Mouse (Mus musculus) hindbrain, embryonic 14.5 days (tissue): ENCODE measurements around the gene Cyth1. TPM values are rescaled to one million over a fixed set of nuclear protein-coding genes. Genes with fewer than 3 reads are reported as not detected.

Experiments
- ATAC-seq: fragments of 200-750 bp; cut with Nextera tagmentation; 2 replicates; pipeline ENCODE4 v1.8.0; 2017; ENCODE audit warnings: moderate number of reproducible peaks, mild to moderate bottlenecking, moderate TSS enrichment, moderate library complexity; ENCODE audit not compliant: low FRiP score
- DNase-seq: peaks from one replicate; pipeline ENCODE4 v3.0.0-alpha.2; 2015; ENCODE audit warnings: low spot score
- H3K27ac ChIP-seq: fragments of 300-500 bp; sonication (generic); 2 replicates; pipeline ENCODE4 v1.5.1; 2014; ENCODE audit warnings: mild to moderate bottlenecking, moderate library complexity
- H3K27me3 ChIP-seq: fragments of 300-500 bp; sonication (generic); 2 replicates; pipeline ENCODE4 v1.6.1; 2014; ENCODE audit warnings: mild to moderate bottlenecking, low read length, mixed read lengths; ENCODE audit not compliant: control insufficient read depth, insufficient read depth
- H3K36me3 ChIP-seq: fragments of 300-500 bp; sonication (generic); replicated peaks from 2 replicates; pipeline ENCODE4 v1.6.1; 2014; ENCODE audit not compliant: control insufficient read depth, insufficient read depth
- H3K4me1 ChIP-seq: fragments of 300-500 bp; sonication (generic); replicated peaks from 2 replicates; pipeline ENCODE4 v1.6.1; 2014; ENCODE audit warnings: antibody characterized with exemption, low read length, mixed read lengths; ENCODE audit not compliant: control insufficient read depth, insufficient read depth
- H3K4me2 ChIP-seq: fragments of 300-500 bp; sonication (generic); replicated peaks from 2 replicates; pipeline ENCODE4 v1.6.1; 2014; ENCODE audit warnings: mild to moderate bottlenecking, moderate library complexity
- H3K4me3 ChIP-seq: fragments of 300-500 bp; sonication (generic); replicated peaks from 2 replicates; pipeline ENCODE4 v1.5.1; 2014; ENCODE audit warnings: mild to moderate bottlenecking, low read length
- H3K9ac ChIP-seq: fragments of 300-500 bp; sonication (generic); 2 replicates; pipeline ENCODE4 v1.6.1; 2014
- H3K9me3 ChIP-seq: fragments of 300-500 bp; sonication (generic); 2 replicates; pipeline ENCODE4 v1.6.1; 2016; ENCODE audit warnings: low read length; ENCODE audit not compliant: control insufficient read depth
- WGBS: fragments of 180-500 bp; shearing (Covaris S2); extraction: QIAGEN DNeasy Blood & Tissue Kit; methylation state at CpG from one replicate; pipeline ENCODE4 v1.1.7; 2014; 5-methylcytosine and 5-hydroxymethylcytosine counted together
- polyA plus RNA-seq: library from polyadenylated mRNA; unstranded; fragments of >200 nt; fragmentation: Nextera tagmentation; extraction: Ambion mirVana; gene quantifications from 2 replicates; pipeline ENCODE4 v1.2.1, GENCODE M21; 2014

Cyth1 gene
- polyA plus RNA-seq, 1 experiment from 2014 or later = 18.1 TPM

- DNase-seq = no peak
These were observed 118.6 kb downstream of the Cyth1 start for GRCm38 (mm10) chr11:118129812-118130211.

DNA sequence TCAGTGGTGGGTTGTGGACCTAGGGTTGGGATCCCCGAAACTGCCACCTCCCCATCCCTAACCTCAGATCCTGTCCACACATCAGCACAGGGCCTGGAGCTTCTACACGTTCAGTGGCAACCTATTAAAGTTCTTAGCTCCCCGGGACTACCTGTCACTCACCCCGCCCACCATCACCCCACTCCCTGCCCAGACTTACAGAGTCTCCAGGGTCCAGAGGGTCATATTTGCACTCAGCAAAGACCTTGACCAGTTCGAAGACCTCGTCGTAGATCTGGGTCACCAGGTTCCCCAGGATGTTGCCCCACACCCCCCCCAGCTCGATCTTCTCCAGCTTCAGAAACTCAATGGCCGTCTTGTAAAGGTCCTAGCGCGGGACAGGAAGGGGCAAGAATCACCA lies 126.8 kb downstream of the Cyth1 start:
- no peaks in the 10 kb centered on the region for H3K4me1 ChIP-seq
- H3K27ac ChIP-seq = no peak overlapping the region
- H3K9ac ChIP-seq = no peak overlapping the region
- no peak overlapping the region for H3K4me2 ChIP-seq
- H3K9me3 ChIP-seq = no peaks in the 10 kb centered on the region
- H3K36me3 ChIP-seq = no peaks in the 10 kb centered on the region
- WGBS = 91% methylated on average over 11 of the region's 11 CpGs
- DNase-seq (no peak), ATAC-seq (no peak)
- H3K4me3 ChIP-seq = no peak overlapping the region
- no peaks in the 10 kb centered on the region for H3K27me3 ChIP-seq

More at GRCm38 (mm10) chr11:118129812-118130211, 118.6 kb downstream of the Cyth1 start:
- no peak for ATAC-seq
- no peak overlapping the region for H3K9ac ChIP-seq
- no peak overlapping the region for H3K27ac ChIP-seq
- peaks cover 10% of the 10 kb centered on the region for H3K4me1 ChIP-seq
- H3K36me3 ChIP-seq = no peaks in the 10 kb centered on the region
- H3K9me3 ChIP-seq = no peaks in the 10 kb centered on the region
- WGBS = 87% methylated on average over 2 of the region's 2 CpGs
- H3K27me3 ChIP-seq = no peaks in the 10 kb centered on the region
- H3K4me2 ChIP-seq = no peak overlapping the region
- H3K4me3 ChIP-seq = no peak overlapping the region

GRCm38 (mm10) chr11:118118777-118119176 lies 129.6 kb downstream of the Cyth1 start:
- Histone ChIP-seq H3K4me3 (no peak overlapping the region), H3K9me3 (no peaks in the 10 kb centered on the region), H3K27ac (no peak overlapping the region), H3K9ac (no peak overlapping the region), H3K27me3 (no peaks in the 10 kb centered on the region), H3K4me2 (no peak overlapping the region), H3K4me1 (no peaks in the 10 kb centered on the region), H3K36me3 (no peaks in the 10 kb centered on the region)
- 82% methylated on average over 8 of the region's 8 CpGs for WGBS
- no peak for DNase-seq
- no peak for ATAC-seq

GRCm38 (mm10) chr11:118114581-118115110 lies 133.7 kb downstream of the Cyth1 start:
- Histone ChIP-seq H3K36me3 (no peaks in the 10 kb centered on the region), H3K9me3 (no peaks in the 10 kb centered on the region), H3K4me2 (no peak overlapping the region), H3K27ac (no peak overlapping the region), H3K27me3 (no peaks in the 10 kb centered on the region), H3K9ac (no peak overlapping the region), H3K4me1 (no peaks in the 10 kb centered on the region), H3K4me3 (no peak overlapping the region)
- ATAC-seq = no peak
- WGBS = 75% methylated on average over 8 of the region's 8 CpGs
- no peak for DNase-seq

DNA sequence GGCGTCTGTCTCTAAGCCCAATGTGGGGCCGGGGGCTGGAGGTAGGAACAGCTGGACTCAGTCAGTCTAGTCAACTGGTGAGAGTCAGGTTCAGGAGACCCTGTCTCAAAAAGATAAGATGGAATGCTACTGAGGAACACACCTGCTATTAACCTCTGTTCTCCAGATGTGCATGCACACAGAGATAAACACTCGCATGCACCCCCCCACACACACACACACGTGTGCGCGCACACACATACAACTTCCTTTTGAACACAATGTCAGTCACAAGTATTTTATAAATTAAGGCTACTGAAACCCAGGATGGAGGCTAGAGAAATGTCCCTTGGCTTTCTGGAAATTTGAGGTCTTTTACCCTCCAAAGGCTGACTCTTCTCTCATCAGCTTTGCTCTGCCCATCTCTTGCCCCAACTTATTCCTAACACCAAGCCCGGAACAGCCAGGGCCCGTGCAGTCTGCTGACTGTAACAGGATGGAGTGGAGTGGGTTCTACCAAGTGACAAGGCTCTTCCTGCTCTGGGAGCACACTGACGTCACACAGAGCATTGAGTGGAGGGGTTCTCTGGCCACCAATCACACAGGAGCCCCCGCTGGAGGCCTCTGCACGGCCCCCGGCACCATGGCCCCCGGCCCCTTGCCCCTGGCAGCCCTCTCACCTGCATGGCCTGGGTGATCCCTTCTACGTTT lies 134.7 kb downstream of the Cyth1 start:
- H3K27ac ChIP-seq = no peak overlapping the region
- H3K9me3 ChIP-seq = no peaks in the 10 kb centered on the region
- no peak overlapping the region for H3K4me2 ChIP-seq
- WGBS = 87% methylated on average over 14 of the region's 14 CpGs
- H3K9ac ChIP-seq = no peak overlapping the region
- DNase-seq (no peak), ATAC-seq (no peak)
- no peaks in the 10 kb centered on the region for H3K4me1 ChIP-seq
- H3K4me3 ChIP-seq = no peak overlapping the region
- H3K36me3 ChIP-seq = no peaks in the 10 kb centered on the region
- H3K27me3 ChIP-seq = no peaks in the 10 kb centered on the region

GRCm38 (mm10) chr11:118104001-118104400 lies 144.4 kb downstream of the Cyth1 start:
- Histone ChIP-seq H3K4me1 (no peaks in the 10 kb centered on the region), H3K36me3 (no peaks in the 10 kb centered on the region), H3K27me3 (no peaks in the 10 kb centered on the region), H3K9ac (no peak overlapping the region), H3K27ac (no peak overlapping the region), H3K4me2 (no peak overlapping the region), H3K9me3 (no peaks in the 10 kb centered on the region), H3K4me3 (no peak overlapping the region)
- 11% methylated on average over 5 of the region's 5 CpGs for WGBS
- ATAC-seq (no peak; the same call in 1 of the 2 replicates), DNase-seq (peak; percentile 80)

DNA sequence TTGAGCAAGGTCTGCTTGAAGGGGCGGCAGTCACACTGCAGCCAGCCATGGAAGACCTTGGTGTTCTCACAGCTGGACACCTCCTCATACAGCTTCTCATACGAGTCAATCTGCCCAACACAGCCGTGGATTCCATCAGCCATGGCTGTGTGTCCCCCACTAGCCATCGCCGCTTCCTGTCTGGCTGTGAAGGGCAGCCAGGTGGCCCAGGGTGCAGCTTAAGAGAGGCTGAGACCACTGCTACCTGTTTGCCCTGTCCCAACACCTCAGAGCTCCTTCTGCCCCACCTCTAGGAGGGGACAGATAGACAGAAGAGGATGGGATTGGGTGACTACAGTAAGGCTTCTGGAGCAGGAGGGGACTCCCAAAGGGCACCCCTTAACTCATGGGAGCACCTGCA lies 145.0 kb downstream of the Cyth1 start:
- Histone ChIP-seq H3K4me3 (no peak overlapping the region), H3K27ac (no peak overlapping the region), H3K9ac (no peak overlapping the region), H3K4me2 (no peak overlapping the region), H3K9me3 (no peaks in the 10 kb centered on the region), H3K4me1 (no peaks in the 10 kb centered on the region), H3K27me3 (no peaks in the 10 kb centered on the region), H3K36me3 (no peaks in the 10 kb centered on the region)
- no peak for ATAC-seq
- WGBS = 88% methylated on average over 5 of the region's 5 CpGs
- no peak for DNase-seq

- 62% methylated on average over 3 of the region's 3 CpGs for WGBS
- H3K4me2 ChIP-seq = no peak overlapping the region
- DNase-seq = peak; percentile 79
- no peaks in the 10 kb centered on the region for H3K27me3 ChIP-seq
- no peak overlapping the region for H3K9ac ChIP-seq
- ATAC-seq = no peak
- H3K27ac ChIP-seq = no peak overlapping the region
- H3K4me1 ChIP-seq = no peaks in the 10 kb centered on the region
- no peaks in the 10 kb centered on the region for H3K36me3 ChIP-seq
- no peak overlapping the region for H3K4me3 ChIP-seq
- no peaks in the 10 kb centered on the region for H3K9me3 ChIP-seq
These were observed 145.6 kb downstream of the Cyth1 start for GRCm38 (mm10) chr11:118102838-118103237.

DNA sequence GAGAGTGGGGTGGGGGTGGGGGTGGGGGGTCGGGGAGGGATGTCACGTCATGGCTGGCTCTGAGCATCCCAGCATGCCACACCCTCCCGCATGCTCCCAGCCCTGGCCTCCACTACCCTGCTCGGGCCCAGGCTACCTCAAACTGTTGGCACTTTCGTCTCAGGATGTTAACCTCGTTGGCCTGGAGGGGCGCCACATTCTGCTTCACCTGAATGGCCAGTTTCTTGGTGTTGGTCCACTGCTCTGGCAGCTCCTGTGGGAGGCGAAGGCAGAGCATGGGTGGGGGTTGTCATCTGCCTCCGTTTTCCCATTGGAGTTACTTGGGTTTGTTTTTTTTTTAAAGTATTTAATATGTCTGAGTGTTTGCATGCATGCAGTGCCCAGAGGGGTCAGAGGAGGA lies 147.3 kb downstream of the Cyth1 start:
- Histone ChIP-seq H3K27me3 (no peaks in the 10 kb centered on the region), H3K4me3 (no peak overlapping the region), H3K9ac (no peak overlapping the region), H3K27ac (no peak overlapping the region), H3K36me3 (no peaks in the 10 kb centered on the region), H3K4me1 (no peaks in the 10 kb centered on the region), H3K4me2 (no peak overlapping the region), H3K9me3 (no peaks in the 10 kb centered on the region)
- 54% methylated on average over 9 of the region's 9 CpGs for whole genome bisulfite sequencing
- no peak for ATAC-seq
- no peak for DNase-seq
